Mouse (Mus musculus): ENCODE results near the gene Hist1h2an. TPM values are rescaled to one million over a fixed set of nuclear protein-coding genes. Genes with fewer than 3 reads are reported as not detected.

Hist1h2an gene
- total RNA-seq (2023), result 5.2 TPM

GRCm38 (mm10) chr13:21786899-21787629 lies at the start of gene Hist1h2an, which contains the start of gene Hist1h2bp:
Hist1h2an (minus strand) TSS chr13:21787218.
Hist1h2bp (plus strand) TSS chr13:21787461.

DNA sequence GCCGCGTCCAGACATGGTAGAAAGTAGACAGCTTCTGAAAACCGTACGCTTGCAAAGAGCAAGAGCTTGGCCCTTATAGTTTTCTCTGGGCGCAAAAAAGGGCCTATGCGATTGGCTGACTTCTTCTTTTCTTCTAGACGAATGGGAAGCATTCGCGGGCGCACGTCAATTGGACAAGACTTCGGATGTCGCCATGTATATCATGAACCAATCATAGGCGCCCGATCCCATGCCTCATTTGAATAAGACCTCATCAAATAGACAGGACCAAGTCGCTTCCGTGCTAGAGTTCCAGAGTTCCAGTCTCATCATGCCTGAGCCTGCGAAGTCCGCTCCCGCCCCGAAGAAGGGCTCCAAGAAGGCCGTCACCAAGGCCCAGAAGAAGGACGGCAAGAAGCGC lies 46.4 kb upstream of the Hist1h2an start, which contains the start of the genes Hist1h2ap and Hist1h2br:
TSS of gene Hist1h2ap (minus strand) at position 47 of the 400 bp plus-strand sequence.
TSS of gene Hist1h2br (plus strand) at position 283 of the 400 bp plus-strand sequence.

DNA sequence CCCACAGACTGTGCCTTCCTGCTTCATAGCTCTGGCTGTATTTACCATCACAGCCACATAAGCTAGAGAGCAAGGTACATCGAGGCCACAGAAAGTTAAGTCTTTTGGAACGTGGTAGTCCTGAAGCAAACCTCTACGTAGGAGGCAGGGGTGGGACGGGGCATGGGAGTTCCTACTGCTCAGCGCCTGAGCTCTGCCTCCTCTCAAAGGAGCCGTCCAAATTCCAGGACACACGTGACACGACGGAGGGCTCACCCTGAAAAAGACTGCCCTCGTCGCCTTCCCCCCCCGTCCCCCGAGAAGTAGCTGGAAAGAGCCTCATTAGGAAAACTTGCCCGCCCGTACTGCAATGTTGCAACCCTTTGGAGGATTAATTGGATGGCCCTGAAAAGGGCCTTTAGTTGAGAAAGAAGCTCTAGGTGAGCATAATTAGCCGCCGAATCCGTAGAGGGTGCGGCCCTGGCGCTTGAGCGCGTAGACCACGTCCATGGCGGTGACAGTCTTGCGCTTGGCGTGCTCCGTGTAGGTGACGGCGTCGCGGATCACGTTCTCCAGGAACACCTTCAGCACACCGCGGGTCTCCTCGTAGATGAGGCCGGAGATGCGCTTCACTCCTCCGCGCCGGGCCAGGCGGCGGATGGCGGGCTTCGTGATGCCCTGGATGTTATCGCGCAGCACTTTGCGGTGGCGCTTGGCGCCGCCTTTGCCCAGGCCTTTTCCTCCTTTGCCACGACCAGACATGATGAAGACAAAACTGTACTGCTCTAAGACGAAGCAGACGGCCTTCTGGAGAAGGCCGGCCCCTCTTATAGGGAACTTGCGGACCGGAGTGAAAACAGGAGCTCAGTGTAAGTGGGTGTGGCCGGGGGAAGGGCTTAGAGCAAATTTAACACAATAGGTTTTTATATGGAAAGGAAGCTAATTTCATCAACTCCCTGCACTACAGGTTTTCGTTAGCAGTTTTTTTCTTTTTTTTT lies 44.7 kb upstream of the Hist1h2an start, which contains the start of gene Hist1h4n:
TSS of gene Hist1h4n (minus strand) at position 779 of the 977 bp plus-strand sequence.

GRCm38 (mm10) chr13:21811539-21811938 lies 24.5 kb upstream of the Hist1h2an start, which contains the start of gene Hist1h4m:
Hist1h4m (plus strand) TSS chr13:21811746.

GRCm38 (mm10) chr13:21810073-21810472 lies 23.1 kb upstream of the Hist1h2an start, which contains the start of the genes Hist1h2bq and Hist1h2ao:
Hist1h2bq (minus strand) TSS chr13:21810197.
Hist1h2ao (plus strand) TSS chr13:21810465.

GRCm38 (mm10) chr13:21783255-21783617 lies 3.8 kb downstream of the Hist1h2an start, which contains the start of gene Hist1h3i:
Hist1h3i (minus strand) TSS chr13:21783370.

GRCm38 (mm10) chr13:21779767-21780731 lies 7.0 kb downstream of the Hist1h2an start, which contains the start of gene Hist1h1b:
Hist1h1b (minus strand) TSS chr13:21780625.

DNA sequence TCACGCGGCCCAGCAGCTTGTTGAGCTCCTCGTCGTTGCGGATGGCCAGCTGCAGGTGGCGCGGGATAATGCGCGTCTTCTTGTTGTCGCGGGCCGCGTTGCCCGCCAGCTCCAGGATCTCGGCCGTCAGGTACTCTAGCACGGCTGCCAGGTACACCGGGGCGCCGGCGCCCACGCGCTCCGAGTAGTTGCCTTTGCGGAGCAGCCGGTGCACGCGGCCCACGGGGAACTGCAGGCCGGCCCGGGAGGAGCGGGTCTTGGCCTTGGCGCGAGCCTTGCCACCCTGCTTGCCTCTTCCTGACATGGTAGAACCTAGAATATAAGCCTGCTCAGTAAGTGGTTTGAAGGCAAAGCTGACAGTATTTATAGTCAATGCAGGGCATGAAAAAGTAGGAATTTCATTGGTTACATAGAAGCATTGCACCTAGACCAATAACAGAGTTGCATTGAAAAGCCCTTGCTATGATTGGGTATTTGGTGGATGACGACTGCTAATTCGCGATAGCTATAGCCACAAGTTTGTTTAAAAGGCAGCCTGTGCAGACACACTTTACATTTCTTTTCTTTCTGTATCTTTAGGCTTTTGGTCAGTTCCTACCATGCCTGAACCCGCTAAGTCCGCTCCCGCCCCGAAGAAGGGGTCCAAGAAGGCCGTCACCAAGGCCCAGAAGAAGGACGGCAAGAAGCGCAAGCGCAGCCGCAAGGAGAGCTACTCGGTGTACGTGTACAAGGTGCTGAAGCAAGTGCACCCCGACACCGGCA lies 33.3 kb downstream of the Hist1h2an start, which contains the start of the genes Hist1h2ak and Hist1h2bn:
TSS of gene Hist1h2ak (minus strand) at position 304 of the 762 bp plus-strand sequence.
TSS of gene Hist1h2bn (plus strand) at position 600 of the 762 bp plus-strand sequence.

GRCm38 (mm10) chr13:21750159-21751017 lies 36.6 kb downstream of the Hist1h2an start, which contains the start of gene Hist1h4k:
Hist1h4k (minus strand) TSS chr13:21750505.

Other genes starting within 250 kb of the Hist1h2an start
- gene Olfr1366, start 244.4 kb downstream of the Hist1h2an start, total RNA-seq (2023), result not detected
- not detected for gene Olfr1535, start 227.3 kb downstream of the Hist1h2an start, total RNA-seq (2023)
- gene Olfr1364, start 205.5 kb downstream of the Hist1h2an start, total RNA-seq (2023), result not detected
- gene Olfr1362, start 173.2 kb downstream of the Hist1h2an start, total RNA-seq (2023), result not detected
- gene Olfr11, start 144.7 kb downstream of the Hist1h2an start, total RNA-seq (2023), result not detected
- gene Olfr1361, start 123.8 kb downstream of the Hist1h2an start, total RNA-seq (2023), result not detected
- gene Olfr1360, start 109.8 kb downstream of the Hist1h2an start, total RNA-seq (2023), result not detected
- gene Olfr1359, start 89.1 kb downstream of the Hist1h2an start, total RNA-seq (2023), result not detected
- gene Hist1h2bl, start 71.1 kb downstream of the Hist1h2an start, total RNA-seq (2023), result 28.4 TPM
- gene Hist1h2ai, start 70.8 kb downstream of the Hist1h2an start, total RNA-seq (2023), result 48.8 TPM
- 99.8 TPM for gene Hist1h3h, start 69.6 kb downstream of the Hist1h2an start, total RNA-seq (2023)
- 6.3 TPM for gene Hist1h2bm, start 65.2 kb downstream of the Hist1h2an start, total RNA-seq (2023)
- gene Hist1h4j, start 52.2 kb downstream of the Hist1h2an start, total RNA-seq (2023), result 11.9 TPM
- 339 TPM for gene Hist1h4k, start 36.7 kb downstream of the Hist1h2an start, total RNA-seq (2023)
- gene Hist1h2ak, start 33.4 kb downstream of the Hist1h2an start, total RNA-seq (2023), result 38.7 TPM
- gene Hist1h2bn, start 33.1 kb downstream of the Hist1h2an start, total RNA-seq (2023), result 75.5 TPM
- 9.5 TPM for gene Hist1h1b, start 6.6 kb downstream of the Hist1h2an start, total RNA-seq (2023)
- 110 TPM for gene Hist1h3i, start 3.8 kb downstream of the Hist1h2an start, total RNA-seq (2023)
- 22.1 TPM for gene Hist1h2bp, start 243 bp upstream of the Hist1h2an start, total RNA-seq (2023)
- gene Hist1h2bq, start 23.0 kb upstream of the Hist1h2an start, total RNA-seq (2023), result 49.3 TPM
- gene Hist1h2ao, start 23.2 kb upstream of the Hist1h2an start, total RNA-seq (2023), result 110 TPM
- gene Hist1h4m, start 24.5 kb upstream of the Hist1h2an start, total RNA-seq (2023), result 248 TPM
- gene Hist1h4n, start 45.0 kb upstream of the Hist1h2an start, total RNA-seq (2023), result 35.4 TPM
- 30.3 TPM for gene Hist1h2ap, start 46.3 kb upstream of the Hist1h2an start, total RNA-seq (2023)
- gene Hist1h2br, start 46.5 kb upstream of the Hist1h2an start, total RNA-seq (2023), result 48.4 TPM
- 0.71 TPM for gene Zfp184, start 157.9 kb upstream of the Hist1h2an start, total RNA-seq (2023)
- not detected for gene Pom121l2, start 194.0 kb upstream of the Hist1h2an start, total RNA-seq (2023)
- gene Prss16, start 222.5 kb upstream of the Hist1h2an start, total RNA-seq (2023), result 0.65 TPM
- gene Hist1h2ah, start 248.3 kb upstream of the Hist1h2an start, total RNA-seq (2023), result 25.1 TPM
- gene Hist1h2bk, start 248.7 kb upstream of the Hist1h2an start, total RNA-seq (2023), result 16.7 TPM

Data from CD4-positive naive resting alpha-beta T cell, adult 57 days (primary cell).